Mouse (Mus musculus) heart, embryonic 15.5 days (tissue): ENCODE results near the gene Abcg8. TPM values are rescaled to one million over a fixed set of nuclear protein-coding genes. Genes with fewer than 3 reads are reported as not detected.

Source experiments
- ATAC-seq: fragments of 200-750 bp; cut with Nextera tagmentation; replicated peaks from 2 replicates; pipeline ENCODE4 v1.8.0; 2017; ENCODE audit warnings: low read depth, moderate TSS enrichment; ENCODE audit not compliant: insufficient number of reproducible peaks, insufficient read depth, low FRiP score
- H3K27ac ChIP-seq: fragments of 300-500 bp; sonication (generic); 2 replicates; pipeline ENCODE4 v1.5.1; 2015; ENCODE audit warnings: mild to moderate bottlenecking, inconsistent platforms
- H3K27me3 ChIP-seq: fragments of 300-500 bp; sonication (generic); 2 replicates; pipeline ENCODE4 v1.6.1; 2015; ENCODE audit warnings: inconsistent platforms
- H3K36me3 ChIP-seq: fragments of 300-500 bp; sonication (generic); 2 replicates; pipeline ENCODE4 v1.6.1; 2015; ENCODE audit warnings: mild to moderate bottlenecking, inconsistent platforms
- H3K4me1 ChIP-seq: fragments of 300-500 bp; sonication (generic); replicated peaks from 2 replicates; pipeline ENCODE4 v1.6.1; 2015; ENCODE audit warnings: inconsistent platforms
- H3K4me2 ChIP-seq: fragments of 300-500 bp; sonication (generic); 2 replicates; pipeline ENCODE4 v1.6.1; 2015; ENCODE audit warnings: inconsistent platforms, mild to moderate bottlenecking, moderate library complexity
- H3K4me3 ChIP-seq: fragments of 300-500 bp; sonication (generic); 2 replicates; pipeline ENCODE4 v1.5.1; 2015; ENCODE audit warnings: mild to moderate bottlenecking, inconsistent platforms
- H3K9ac ChIP-seq: fragments of 300-500 bp; sonication (generic); 2 replicates; pipeline ENCODE4 v1.6.1; 2015; ENCODE audit warnings: mild to moderate bottlenecking, inconsistent platforms
- H3K9me3 ChIP-seq: fragments of 300-500 bp; sonication (generic); replicated peaks from 2 replicates; pipeline ENCODE4 v1.6.1; 2016; ENCODE audit warnings: inconsistent platforms
- WGBS: fragments of 180-500 bp; shearing (Covaris S2); methylation state at CpG from one replicate; pipeline ENCODE4 v1.1.7; 2015; ENCODE audit warnings: mixed read lengths; 5-methylcytosine and 5-hydroxymethylcytosine counted together
- polyA plus RNA-seq: library from polyadenylated mRNA; unstranded; fragments of >200 nt; fragmentation: Nextera tagmentation; extraction: Ambion mirVana; gene quantifications from 2 replicates; pipeline ENCODE4 v1.2.1, GENCODE M21; 2015

Gene Abcg8
- polyA plus RNA-seq, 1 experiment from 2014 or later = not detected

GRCm38 (mm10) chr17:84644292-84645050 is 31.6 kb upstream of the Abcg8 start:
- WGBS = 45% methylated on average over 16 of the region's 16 CpGs
- Histone ChIP-seq H3K27ac (no peak overlapping the region), H3K9me3 (no peaks in the 10 kb centered on the region), H3K4me3 (no peak overlapping the region), H3K4me1 (0 out of 2 replicates have a peak, but pooled peaks cover 6% of the 10 kb centered on the region), H3K9ac (no peak overlapping the region), H3K36me3 (no peaks in the 10 kb centered on the region), H3K27me3 (no peaks in the 10 kb centered on the region), H3K4me2 (no peak overlapping the region)
- ATAC-seq = no peak

- Histone ChIP-seq H3K4me2 (no peak overlapping the region), H3K9me3 (no peaks in the 10 kb centered on the region), H3K27ac (no peak overlapping the region), H3K27me3 (no peaks in the 10 kb centered on the region), H3K4me3 (no peak overlapping the region), H3K4me1 (0 out of 2 replicates have a peak, but pooled peaks cover 6% of the 10 kb centered on the region), H3K36me3 (no peaks in the 10 kb centered on the region), H3K9ac (no peak overlapping the region)
- 47% methylated on average over 9 of the region's 9 CpGs for WGBS
- ATAC-seq = no peak
These were observed 31.0 kb upstream of the Abcg8 start for GRCm38 (mm10) chr17:84645119-84645518.

GRCm38 (mm10) chr17:84645894-84646293 is 30.2 kb upstream of the Abcg8 start:
- Histone ChIP-seq H3K4me2 (no peak overlapping the region), H3K4me1 (0 out of 2 replicates have a peak, but pooled peaks cover 6% of the 10 kb centered on the region), H3K27ac (no peak overlapping the region), H3K36me3 (no peaks in the 10 kb centered on the region), H3K9ac (no peak overlapping the region), H3K9me3 (no peaks in the 10 kb centered on the region), H3K27me3 (no peaks in the 10 kb centered on the region), H3K4me3 (no peak overlapping the region)
- WGBS = 33% methylated on average over 3 of the region's 7 CpGs
- ATAC-seq = no peak

- no peak overlapping the region for H3K4me3 ChIP-seq
- H3K27ac ChIP-seq = no peak overlapping the region
- 66% methylated on average over 2 of the region's 2 CpGs for WGBS
- no peaks in the 10 kb centered on the region for H3K36me3 ChIP-seq
- no peak overlapping the region for H3K4me2 ChIP-seq
- H3K9ac ChIP-seq = no peak overlapping the region
- ATAC-seq = no peak
- no peaks in the 10 kb centered on the region for H3K9me3 ChIP-seq
- H3K4me1 ChIP-seq = 0 out of 2 replicates have a peak, but pooled peaks cover 6% of the 10 kb centered on the region
- H3K27me3 ChIP-seq = no peaks in the 10 kb centered on the region
These were observed 29.6 kb upstream of the Abcg8 start for GRCm38 (mm10) chr17:84646477-84646876.

GRCm38 (mm10) chr17:84647630-84648029 is 28.5 kb upstream of the Abcg8 start:
- H3K27ac ChIP-seq = no peak overlapping the region
- H3K4me3 ChIP-seq = no peak overlapping the region
- WGBS = 85% methylated on average over 4 of the region's 4 CpGs
- H3K4me1 ChIP-seq = 0 out of 2 replicates have a peak, but pooled peaks cover 6% of the 10 kb centered on the region
- ATAC-seq = no peak
- H3K9ac ChIP-seq = no peak overlapping the region
- H3K36me3 ChIP-seq = no peaks in the 10 kb centered on the region
- no peaks in the 10 kb centered on the region for H3K27me3 ChIP-seq
- H3K4me2 ChIP-seq = no peak overlapping the region
- no peaks in the 10 kb centered on the region for H3K9me3 ChIP-seq

- no peaks in the 10 kb centered on the region for H3K9me3 ChIP-seq
- no peak overlapping the region for H3K9ac ChIP-seq
- no peaks in the 10 kb centered on the region for H3K27me3 ChIP-seq
- WGBS = 88% methylated on average over 9 of the region's 9 CpGs
- H3K4me3 ChIP-seq = no peak overlapping the region
- no peaks in the 10 kb centered on the region for H3K36me3 ChIP-seq
- ATAC-seq = no peak
- H3K4me2 ChIP-seq = no peak overlapping the region
- H3K27ac ChIP-seq = no peak overlapping the region
- no peaks in the 10 kb centered on the region for H3K4me1 ChIP-seq
These were observed 25.6 kb upstream of the Abcg8 start for GRCm38 (mm10) chr17:84650302-84651017.

- no peak for ATAC-seq
- Histone ChIP-seq H3K36me3 (no peaks in the 10 kb centered on the region), H3K27ac (no peak overlapping the region), H3K4me1 (no peaks in the 10 kb centered on the region), H3K27me3 (no peaks in the 10 kb centered on the region), H3K9me3 (no peaks in the 10 kb centered on the region), H3K9ac (no peak overlapping the region), H3K4me2 (no peak overlapping the region), H3K4me3 (no peak overlapping the region)
- WGBS = 94% methylated on average over 9 of the region's 9 CpGs
These were observed 22.6 kb upstream of the Abcg8 start for GRCm38 (mm10) chr17:84653544-84653943.

- Histone ChIP-seq H3K4me3 (no peak overlapping the region), H3K27ac (no peak overlapping the region), H3K36me3 (no peaks in the 10 kb centered on the region), H3K4me2 (no peak overlapping the region), H3K4me1 (no peaks in the 10 kb centered on the region), H3K9me3 (no peaks in the 10 kb centered on the region), H3K27me3 (no peaks in the 10 kb centered on the region), H3K9ac (no peak overlapping the region)
- 62% methylated on average over 5 of the region's 5 CpGs for WGBS
- no peak for ATAC-seq
These were observed 19.9 kb upstream of the Abcg8 start for GRCm38 (mm10) chr17:84656205-84656604.

GRCm38 (mm10) chr17:84656653-84657421 is 19.3 kb upstream of the Abcg8 start:
- 66% methylated on average over 19 of the region's 19 CpGs for WGBS
- no peaks in the 10 kb centered on the region for H3K36me3 ChIP-seq
- no peak overlapping the region for H3K4me3 ChIP-seq
- no peak overlapping the region for H3K27ac ChIP-seq
- no peak overlapping the region for H3K9ac ChIP-seq
- no peaks in the 10 kb centered on the region for H3K4me1 ChIP-seq
- H3K27me3 ChIP-seq = no peaks in the 10 kb centered on the region
- no peaks in the 10 kb centered on the region for H3K9me3 ChIP-seq
- no peak for ATAC-seq
- no peak overlapping the region for H3K4me2 ChIP-seq

GRCm38 (mm10) chr17:84657422-84657732 is 18.7 kb upstream of the Abcg8 start:
- WGBS = 70% methylated on average over 3 of the region's 3 CpGs

GRCm38 (mm10) chr17:84657782-84658181 is 18.3 kb upstream of the Abcg8 start:
- Histone ChIP-seq H3K9me3 (no peaks in the 10 kb centered on the region), H3K27me3 (no peaks in the 10 kb centered on the region), H3K4me3 (no peak overlapping the region), H3K4me2 (no peak overlapping the region), H3K4me1 (no peaks in the 10 kb centered on the region), H3K36me3 (no peaks in the 10 kb centered on the region), H3K9ac (no peak overlapping the region), H3K27ac (no peak overlapping the region)
- 70% methylated on average over 7 of the region's 7 CpGs for WGBS
- no peak for ATAC-seq

More at GRCm38 (mm10) chr17:84657422-84657732, 18.7 kb upstream of the Abcg8 start:
- no peak for ATAC-seq
- no peak overlapping the region for H3K9ac ChIP-seq
- no peak overlapping the region for H3K27ac ChIP-seq
- no peaks in the 10 kb centered on the region for H3K4me1 ChIP-seq
- no peaks in the 10 kb centered on the region for H3K36me3 ChIP-seq
- H3K9me3 ChIP-seq = no peaks in the 10 kb centered on the region
- H3K4me2 ChIP-seq = no peak overlapping the region
- no peak overlapping the region for H3K4me3 ChIP-seq
- H3K27me3 ChIP-seq = no peaks in the 10 kb centered on the region
